ENCODE assay signal across 15 mouse cellular contexts in genomic region chr6:125222146-125222545, GRCm38 (mm10). TPM values are rescaled to one million over a fixed set of nuclear protein-coding genes. Genes with fewer than 3 reads are reported as not detected.
DNase-seq lines count a peak whose midpoint lies in the region; ATAC-seq and TF ChIP-seq lines count a peak whose summit lies in the region.
"Had no signal": no experiment of that assay in that cellular context is flagged by ENCODE, and none has a peak within 500 bp of the region (broad histone marks: within the 10 kb centered on the region; RNA-seq: fewer than 3 reads in every experiment).

No protein-coding gene starts in this region.

- H3K9ac ChIP-seq in midbrain, embryonic 14.5 days (replicated peaks; ENCODE audit: low read length) = no peak overlapping the region
- H3K9ac ChIP-seq: embryonic facial prominence, embryonic 13.5 days; midbrain, embryonic 12.5 days had no signal

- DNase-seq in kidney, postnatal 14 days = peak; percentile 43
- DNase-seq in kidney, adult 11 months = no peak
- DNase-seq in T-cell, adult 2 months (ENCODE audit: low spot score) = peak; percentile 96
- peak; percentile 92 for DNase-seq in thymus, adult 2 months
- DNase-seq in embryo, embryonic 11 days = no peak
- no peak for DNase-seq in midbrain, embryonic 14.5 days
- no peak for DNase-seq in cerebellum, adult 11-12 months
- DNase-seq: adrenal gland, adult 2 months had no signal

- 0 out of 2 replicates have a peak, but pooled peaks have one; percentile 48 for TF ChIP-seq CTCF in thymus, adult 2 months (IDR thresholded peaks at IDR 0.05; ENCODE audit: borderline replicate concordance, control insufficient read depth, extremely low read depth, insufficient read depth, low read length, poor library complexity)

- ATAC-seq in megakaryocyte, adult 5-6 weeks (ENCODE audit: poor library complexity, severe bottlenecking) = peak; percentile 58
- ATAC-seq in midbrain, embryonic 14.5 days (ENCODE audit: low FRiP score, low TSS enrichment) = no peak

- TF ChIP-seq POLR2A in thymus, adult 2 months (IDR thresholded peaks at IDR 0.05; ENCODE audit: control insufficient read depth, extremely low read depth, insufficient read depth, low read length, poor library complexity) = 0 out of 2 replicates have a peak, but pooled peaks have one; percentile 23

- H3K36me3 ChIP-seq in thymus, adult 2 months (ENCODE audit: control insufficient read depth, insufficient read depth, low read length) = peaks cover 72% of the 10 kb centered on the region
- 0 out of 2 replicates have a peak, but pooled peaks cover 7% of the 10 kb centered on the region for H3K36me3 ChIP-seq in midbrain, embryonic 14.5 days (ENCODE audit: control insufficient read depth, insufficient read depth, low read length)

- H3K27me3 ChIP-seq in thymus, adult 2 months (ENCODE audit: control insufficient read depth, insufficient read depth, low read length) = no peaks in the 10 kb centered on the region
- H3K27me3 ChIP-seq in midbrain, embryonic 14.5 days (ENCODE audit: control insufficient read depth, insufficient read depth, low read length) = no peaks in the 10 kb centered on the region
- H3K27me3 ChIP-seq: midbrain, embryonic 12.5 days had no signal

- H3K9me3 ChIP-seq in midbrain, embryonic 14.5 days (ENCODE audit: control insufficient read depth, low read length) = no peaks in the 10 kb centered on the region
- H3K9me3 ChIP-seq: embryonic facial prominence, embryonic 13.5 days; heart, embryonic 10.5 days; midbrain, embryonic 12.5 days had no signal

- peak overlapping the region; percentile 99 for H3K27ac ChIP-seq in thymus, adult 2 months (ENCODE audit: control insufficient read depth, insufficient read depth, low read length)
- H3K27ac ChIP-seq in midbrain, embryonic 14.5 days (replicated peaks; ENCODE audit: low read depth, low read length) = no peak overlapping the region
- H3K27ac ChIP-seq: embryonic facial prominence, embryonic 13.5 days; heart, embryonic 10.5 days; midbrain, embryonic 12.5 days; stomach, postnatal 0 days had no signal

- no peak overlapping the region for H3K4me2 ChIP-seq in midbrain, embryonic 14.5 days (ENCODE audit: low read length)
- H3K4me2 ChIP-seq: embryonic facial prominence, embryonic 13.5 days; midbrain, embryonic 12.5 days had no signal

- H3K4me3 ChIP-seq in thymus, adult 2 months (ENCODE audit: control insufficient read depth, insufficient read depth, low read length) = no peak overlapping the region
- H3K4me3 ChIP-seq in midbrain, embryonic 14.5 days (replicated peaks; ENCODE audit: low read depth, low read length) = no peak overlapping the region
- H3K4me3 ChIP-seq: embryonic facial prominence, embryonic 13.5 days; heart, embryonic 10.5 days; midbrain, embryonic 12.5 days had no signal

- WGBS in thymus, adult 2 months = 2% methylated on average over 2 of the region's 2 CpGs
- WGBS in midbrain, embryonic 14.5 days = 76% methylated on average over 2 of the region's 2 CpGs

- peaks cover 60% of the 10 kb centered on the region for H3K4me1 ChIP-seq in thymus, adult 2 months (replicated peaks; ENCODE audit: control insufficient read depth, insufficient read depth, low read length)
- H3K4me1 ChIP-seq in midbrain, embryonic 14.5 days (ENCODE audit: control insufficient read depth, insufficient read depth, low read length) = no peaks in the 10 kb centered on the region
- H3K4me1 ChIP-seq: midbrain, embryonic 12.5 days had no signal

RNA-seq across cellular contexts. Expression of gene Vamp1, which starts 6.8 kb away (rescaled TPM):
- total RNA-seq in megakaryocyte, adult 5-6 weeks (2015) = 12.6 and 13.9 TPM in 2 replicates
- total RNA-seq in megakaryocyte, adult 5-6 weeks (2017) = 7.9 and 8.9 TPM in 2 replicates
- polyA plus RNA-seq in thymus, adult 2 months (2012; rRNA removed) = 372 and 423 TPM in 2 replicates
- polyA plus RNA-seq in midbrain, embryonic 14.5 days (2014; fragmentation: Nextera tagmentation; extraction: Ambion mirVana) = 5.5 and 10.6 TPM in 2 replicates

RNA-seq across cellular contexts. Expression of gene Tapbpl, which starts 9.5 kb away (rescaled TPM):
- 6.6 and 8.8 TPM in 2 replicates for total RNA-seq in megakaryocyte, adult 5-6 weeks (2015)
- 19.2 and 21.2 TPM in 2 replicates for total RNA-seq in megakaryocyte, adult 5-6 weeks (2017)
- polyA plus RNA-seq in thymus, adult 2 months (2012; rRNA removed) = 64.2 and 67.6 TPM in 2 replicates
- polyA plus RNA-seq in midbrain, embryonic 14.5 days (2014; fragmentation: Nextera tagmentation; extraction: Ambion mirVana) = 3.0 and 3.3 TPM in 2 replicates

RNA-seq across cellular contexts. Expression of gene Cd27, which starts 14.7 kb away (rescaled TPM):
- 3.2 and 5.9 TPM in 2 replicates for total RNA-seq in megakaryocyte, adult 5-6 weeks (2015)
- 3.5 and 3.6 TPM in 2 replicates for total RNA-seq in megakaryocyte, adult 5-6 weeks (2017)
- polyA plus RNA-seq in thymus, adult 2 months (2012; rRNA removed) = 1,056 and 1,075 TPM in 2 replicates
- 1.1 and 1.9 TPM in 2 replicates for polyA plus RNA-seq in midbrain, embryonic 14.5 days (2014; fragmentation: Nextera tagmentation; extraction: Ambion mirVana)
- total RNA-seq: layer of hippocampus, postnatal 10 days; MEL had no signal

RNA-seq across cellular contexts. Expression of gene Mrpl51, which starts 30.5 kb away (rescaled TPM):
- total RNA-seq in megakaryocyte, adult 5-6 weeks (2015) = 91.9 and 106 TPM in 2 replicates
- total RNA-seq in megakaryocyte, adult 5-6 weeks (2017) = 72.8 and 81.9 TPM in 2 replicates
- polyA plus RNA-seq in thymus, adult 2 months (2012; rRNA removed) = 68.1 and 70.7 TPM in 2 replicates
- polyA plus RNA-seq in midbrain, embryonic 14.5 days (2014; fragmentation: Nextera tagmentation; extraction: Ambion mirVana) = 128 and 141 TPM in 2 replicates

RNA-seq across cellular contexts. Expression of gene Ncapd2, which starts 30.6 kb away (rescaled TPM):
- 195 and 225 TPM in 2 replicates for total RNA-seq in megakaryocyte, adult 5-6 weeks (2015)
- 181 and 231 TPM in 2 replicates for total RNA-seq in megakaryocyte, adult 5-6 weeks (2017)
- 430 and 598 TPM in 2 replicates for polyA plus RNA-seq in thymus, adult 2 months (2012; rRNA removed)
- polyA plus RNA-seq in midbrain, embryonic 14.5 days (2014; fragmentation: Nextera tagmentation; extraction: Ambion mirVana) = 40.6 and 50.3 TPM in 2 replicates

Comparison
In these comparisons a context has a peak if more than half of its experiments do, and no peak if none do; other contexts are left out.
1. DNase-seq: peak in kidney, postnatal 14 days (single experiment), T-cell, adult 2 months (single experiment) and thymus, adult 2 months (single experiment); none in kidney, adult 11 months (single experiment), embryo, embryonic 11 days (single experiment), midbrain, embryonic 14.5 days (single experiment) and cerebellum, adult 11-12 months (single experiment).
2. RNA of gene Vamp1, which starts 6.8 kb away (polyA plus RNA-seq): 372 to 423 TPM in thymus, adult 2 months; 5.5 to 10.6 TPM in midbrain, embryonic 14.5 days; every median in the first group is over 10 times any median in the second.
3. RNA of gene Tapbpl, which starts 9.5 kb away (polyA plus RNA-seq): 64.2 to 67.6 TPM in thymus, adult 2 months; 3.0 to 3.3 TPM in midbrain, embryonic 14.5 days; every median in the first group is over 10 times any median in the second.
4. RNA of gene Cd27, which starts 14.7 kb away (polyA plus RNA-seq): 1,056 to 1,075 TPM in thymus, adult 2 months; 1.1 to 1.9 TPM in midbrain, embryonic 14.5 days; every median in the first group is over 100 times any median in the second.